Mouse (Mus musculus) frontal cortex, adult 2 months (tissue): Measurements from ENCODE around the gene Trpm5. TPM values are rescaled to one million over a fixed set of nuclear protein-coding genes. Genes with fewer than 3 reads are reported as not detected.

Source experiments
- DNase-seq, 2 experiments: peaks; one replicate each; pipeline ENCODE4 v3.0.0; 2022; ENCODE audit warnings: low spot score in 1 of 2; ENCODE audit errors: extremely low spot score in 1 of 2
- polyA plus RNA-seq: library from polyadenylated mRNA; depleted of rRNA; stranded (reverse); fragments of >200 nt; gene quantifications from 2 replicates; pipeline ENCODE4 v1.2.3, GENCODE M21; 2012

Gene Trpm5
- polyA plus RNA-seq, 1 experiment, result 0.04 TPM

DNA sequence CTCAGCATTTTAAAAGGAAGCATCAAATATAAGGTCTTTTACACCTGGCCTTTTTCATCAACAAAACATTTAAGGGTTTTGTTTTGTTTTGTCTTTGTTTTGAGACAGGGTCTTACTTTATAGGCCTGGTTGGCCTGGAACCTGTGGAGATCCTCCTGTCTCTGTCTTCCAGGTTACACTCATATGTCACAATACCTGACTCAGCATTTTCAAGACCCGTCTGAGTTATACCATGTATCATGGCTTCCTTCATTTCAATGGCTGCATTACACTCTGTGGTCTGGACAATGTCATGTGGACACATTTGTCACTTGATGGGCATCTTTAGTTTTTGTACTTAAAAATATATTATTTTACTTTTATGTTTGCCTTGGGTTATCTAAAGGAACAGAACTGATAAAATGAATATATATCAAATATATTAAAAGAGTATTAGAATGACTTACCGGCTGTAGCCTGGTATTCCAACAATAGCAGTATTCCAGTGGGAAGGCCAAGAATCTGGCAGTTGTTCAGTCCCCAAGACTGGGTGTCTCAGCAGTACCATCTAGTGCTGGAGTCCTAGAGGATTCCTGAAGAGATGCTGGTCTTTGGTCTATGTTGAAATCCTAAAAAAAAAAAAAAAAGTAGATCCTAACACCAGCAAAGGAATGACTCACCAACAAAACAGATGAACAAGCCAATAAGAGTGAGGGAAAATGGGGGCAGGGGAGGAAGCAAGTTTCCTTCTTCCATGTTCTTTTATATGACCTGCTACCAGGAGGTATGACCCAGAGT, 50.2 kb downstream of the Trpm5 start:
- DNase-seq, result no peak

DNA sequence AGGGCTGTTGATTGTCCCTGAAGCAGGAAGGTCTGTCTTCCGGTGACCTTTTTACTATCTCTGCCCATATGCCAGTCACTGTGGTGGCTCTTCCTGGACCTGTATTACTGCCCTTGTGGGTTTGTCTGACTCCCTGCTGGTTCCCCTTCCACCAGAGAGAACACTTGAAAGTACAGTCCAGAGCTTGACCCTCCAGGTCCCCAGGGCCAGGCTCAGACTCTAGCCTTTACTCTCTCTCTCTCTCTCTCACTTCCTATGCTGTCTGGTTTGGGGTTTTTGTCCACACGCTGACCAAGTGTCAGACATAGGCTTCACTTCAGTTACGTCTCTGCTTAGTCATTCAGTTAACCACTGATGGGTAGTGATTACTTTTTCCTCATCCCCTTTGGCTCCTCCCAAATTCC, 51.5 kb downstream of the Trpm5 start:
- no peak for DNase-seq

- DNase-seq, result no peak
Observed at GRCm38 (mm10) chr7:143042089-143042488, 52.4 kb downstream of the Trpm5 start.

DNA sequence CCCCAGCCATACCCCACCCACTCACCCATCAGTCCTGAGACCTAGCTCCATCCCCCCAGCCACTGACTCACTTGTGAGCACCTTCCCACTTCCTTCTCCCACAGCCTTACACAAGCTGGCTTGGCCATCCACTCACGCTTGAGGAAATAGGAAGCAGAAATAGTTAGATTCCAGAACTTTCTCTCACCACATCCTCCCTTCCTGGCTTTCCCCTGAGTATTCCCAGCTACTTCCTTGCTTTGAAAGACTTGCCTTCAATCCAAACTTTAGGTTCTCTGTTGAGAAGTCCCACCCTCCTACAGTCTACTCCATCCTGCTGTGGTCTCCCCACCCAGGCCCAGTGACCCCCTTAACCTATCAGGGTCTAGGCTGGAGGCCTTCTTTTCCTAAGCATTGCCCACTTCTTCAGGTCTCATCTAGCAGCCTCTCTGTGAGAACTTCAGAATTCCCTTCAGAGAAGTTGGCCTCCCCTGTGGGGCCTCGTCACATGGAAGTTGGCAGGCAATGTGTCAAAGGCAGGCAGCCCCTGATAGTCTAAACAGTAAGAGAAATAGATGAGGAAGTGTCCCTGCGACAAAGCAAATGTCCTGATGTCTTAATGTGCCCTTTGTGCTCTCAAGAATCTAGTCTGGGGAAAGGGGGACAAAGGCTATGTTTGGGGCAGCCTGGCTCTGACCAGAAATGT, 53.2 kb downstream of the Trpm5 start:
- DNase-seq, result no peak

DNA sequence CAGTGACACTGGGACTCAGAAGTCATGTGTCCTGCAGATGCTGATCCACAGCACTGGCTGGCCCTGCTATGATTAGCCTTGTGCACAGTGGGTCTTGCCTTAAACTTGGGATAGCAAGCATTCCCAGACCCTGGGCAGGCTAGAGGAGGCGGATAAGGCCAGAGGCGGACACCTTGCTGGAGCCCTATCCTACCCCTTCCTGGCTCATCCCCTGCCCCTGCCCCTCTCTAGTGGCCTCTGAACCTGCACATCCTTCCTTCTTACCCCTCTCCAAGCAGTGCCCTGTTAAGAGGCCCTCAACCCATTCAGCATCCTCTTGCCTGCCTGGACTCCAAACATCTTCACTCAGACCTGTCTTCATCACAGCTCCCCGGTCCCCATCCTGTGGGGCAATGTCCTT, 53.9 kb downstream of the Trpm5 start:
- DNase-seq, result no peak

- DNase-seq, result no peak
Observed at GRCm38 (mm10) chr7:143038174-143038931, 56.1 kb downstream of the Trpm5 start.

GRCm38 (mm10) chr7:143037306-143037705, 57.1 kb downstream of the Trpm5 start:
- no peak for DNase-seq

DNA sequence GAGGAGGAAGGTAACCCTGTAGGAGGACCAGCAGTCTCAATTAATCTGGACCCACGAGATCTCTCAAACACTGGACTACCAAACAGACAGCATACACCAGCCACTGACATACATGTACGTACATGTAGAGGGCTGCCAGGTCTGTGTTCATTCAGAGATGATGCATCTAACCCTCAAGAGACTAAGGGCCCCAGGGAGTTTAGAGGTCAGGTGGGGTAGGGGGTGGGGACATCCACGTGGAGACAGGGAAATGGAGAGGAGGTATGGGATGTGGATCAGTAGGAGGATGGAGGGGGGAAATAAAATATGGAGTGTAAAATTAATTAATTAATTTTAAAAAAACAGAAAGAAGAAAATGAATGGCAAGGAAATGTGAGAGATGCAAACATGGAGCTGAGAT, 57.7 kb downstream of the Trpm5 start:
- DNase-seq, result no peak

GRCm38 (mm10) chr7:143034519-143035450, 59.7 kb downstream of the Trpm5 start:
- DNase-seq, result no peak

DNA sequence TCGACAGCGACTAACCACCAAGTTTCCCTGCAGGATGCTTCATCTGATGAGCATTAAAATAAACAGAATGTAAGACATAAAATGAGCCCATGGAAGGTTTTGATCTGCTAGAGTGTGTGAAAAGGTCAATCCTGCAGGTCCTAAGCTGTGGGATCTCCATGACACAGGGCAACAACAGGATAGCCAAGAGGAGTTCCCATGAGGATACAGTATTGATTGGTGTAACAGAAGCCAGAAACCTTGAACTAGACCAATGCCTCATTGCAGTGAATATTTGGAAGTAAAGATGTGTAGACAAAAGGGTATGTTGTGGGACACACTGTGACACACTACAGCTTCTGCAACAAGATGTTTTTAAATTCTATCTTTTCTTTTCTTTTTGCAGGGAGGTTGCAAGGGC, 60.3 kb downstream of the Trpm5 start:
- no peak for DNase-seq

DNA sequence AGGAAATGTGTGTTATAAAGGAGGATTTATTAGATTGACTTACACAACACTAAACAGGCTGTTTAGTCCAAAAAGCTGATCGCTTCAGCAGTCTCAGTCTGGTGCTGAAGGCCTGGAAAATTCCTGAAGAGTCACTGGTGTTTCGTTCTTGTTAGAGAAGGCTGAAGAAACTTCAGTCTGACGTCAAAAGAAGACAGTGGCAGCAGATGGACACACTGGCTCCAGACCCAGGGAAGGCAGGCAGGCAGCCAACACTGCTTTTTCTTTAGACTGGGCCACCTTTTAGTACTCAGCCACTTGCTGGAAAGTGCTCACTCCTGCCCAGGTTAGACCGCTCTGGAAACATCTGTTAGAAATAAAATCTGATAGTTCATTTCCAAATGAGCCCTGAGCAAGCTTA, 60.9 kb downstream of the Trpm5 start:
- DNase-seq, result no peak

DNA sequence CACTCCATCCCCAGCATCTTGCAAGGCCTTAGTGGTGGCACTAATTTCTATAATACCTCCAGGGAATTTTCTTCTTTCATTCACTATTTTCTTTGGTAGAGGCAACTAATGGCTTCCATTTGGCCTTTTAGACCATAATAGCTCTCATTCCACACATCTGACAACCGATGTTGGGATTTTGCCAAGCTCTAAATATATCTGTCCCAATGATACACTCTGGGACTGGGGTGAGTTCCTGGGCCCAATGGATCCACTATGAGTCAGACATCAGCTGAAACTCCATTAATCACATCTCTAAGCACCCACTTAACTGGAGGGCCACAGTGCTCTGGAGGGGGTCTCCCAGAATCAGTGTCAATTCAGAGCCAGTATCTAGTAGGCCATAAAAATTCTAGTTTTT, 62.6 kb downstream of the Trpm5 start:
- no peak for DNase-seq

DNA sequence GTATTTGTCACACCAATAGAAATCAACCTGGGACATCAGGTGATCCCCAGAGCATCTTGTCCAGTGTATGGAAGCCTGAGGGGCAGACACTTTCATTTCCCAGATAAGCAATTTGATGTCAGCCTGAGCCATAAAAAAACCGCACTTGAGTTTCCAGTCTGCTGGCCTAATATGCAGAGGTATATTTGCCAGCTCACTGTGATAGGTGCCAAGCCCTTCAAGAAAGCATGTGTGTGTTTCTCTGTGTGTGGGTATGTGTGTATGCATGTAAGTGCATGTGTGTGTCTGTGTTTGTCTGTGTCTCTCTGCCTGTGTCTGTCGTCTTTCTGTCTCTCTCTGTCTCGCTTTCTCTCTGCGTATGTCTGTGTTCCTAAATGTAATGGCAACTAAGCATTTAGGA, 67.2 kb downstream of the Trpm5 start:
- no peak for DNase-seq

DNA sequence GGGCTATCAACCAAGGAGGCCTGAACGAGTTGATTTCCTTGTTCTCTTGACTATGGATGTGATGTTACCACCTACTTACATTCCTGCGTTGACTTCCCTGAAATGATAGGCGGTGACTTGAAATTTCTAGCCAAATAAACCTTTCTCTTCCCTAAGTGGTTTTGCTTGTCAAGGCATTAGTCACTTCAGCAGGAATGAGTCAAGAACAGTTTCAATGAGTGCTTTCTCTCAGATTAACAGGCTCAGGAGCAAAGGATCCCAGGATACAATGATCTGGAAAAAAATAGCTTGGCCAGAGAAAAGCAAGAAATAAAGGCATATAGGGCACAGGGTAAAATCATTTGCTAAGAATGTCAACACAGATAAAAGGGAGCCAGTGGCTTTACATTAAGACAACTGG, 68.9 kb downstream of the Trpm5 start:
- no peak for DNase-seq

DNA sequence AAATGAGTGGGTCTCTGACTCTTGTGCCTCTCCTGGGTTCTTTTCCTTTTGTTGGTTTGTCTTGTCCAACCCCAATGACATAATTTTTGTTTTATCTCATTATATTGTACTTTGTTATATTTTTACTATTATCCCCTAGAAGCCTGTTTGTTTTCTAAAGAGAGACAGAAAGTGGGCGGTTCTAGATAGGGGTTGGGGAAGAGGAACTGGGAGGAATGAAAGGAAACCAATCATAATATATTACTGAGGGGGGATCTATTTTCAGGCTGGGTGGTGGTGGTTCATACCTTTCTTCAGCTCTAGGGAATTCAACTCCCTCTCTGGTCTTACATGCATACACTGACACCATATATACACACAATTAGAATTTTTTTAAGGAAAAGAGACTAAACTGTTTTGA, 70.1 kb downstream of the Trpm5 start:
- no peak for DNase-seq

DNA sequence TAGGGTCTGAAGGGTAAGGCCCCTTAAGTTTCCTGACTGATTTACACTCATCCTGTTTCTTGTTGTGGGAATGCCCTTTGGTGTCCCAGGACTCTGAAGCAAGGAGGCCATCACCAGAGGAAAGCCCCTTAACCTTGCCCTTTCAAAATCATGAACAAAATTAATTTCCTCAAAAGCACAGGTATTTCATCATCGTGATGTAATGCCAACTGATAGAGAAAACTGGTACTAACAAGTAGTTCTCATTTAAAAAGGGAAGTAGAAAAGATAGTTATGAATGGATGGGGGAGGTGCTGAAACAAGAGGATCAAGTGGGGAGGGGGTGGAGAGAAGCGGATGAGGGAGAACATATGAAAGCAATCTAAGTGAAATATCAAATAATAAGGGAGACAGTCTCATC, 70.9 kb downstream of the Trpm5 start:
- DNase-seq, result no peak

DNA sequence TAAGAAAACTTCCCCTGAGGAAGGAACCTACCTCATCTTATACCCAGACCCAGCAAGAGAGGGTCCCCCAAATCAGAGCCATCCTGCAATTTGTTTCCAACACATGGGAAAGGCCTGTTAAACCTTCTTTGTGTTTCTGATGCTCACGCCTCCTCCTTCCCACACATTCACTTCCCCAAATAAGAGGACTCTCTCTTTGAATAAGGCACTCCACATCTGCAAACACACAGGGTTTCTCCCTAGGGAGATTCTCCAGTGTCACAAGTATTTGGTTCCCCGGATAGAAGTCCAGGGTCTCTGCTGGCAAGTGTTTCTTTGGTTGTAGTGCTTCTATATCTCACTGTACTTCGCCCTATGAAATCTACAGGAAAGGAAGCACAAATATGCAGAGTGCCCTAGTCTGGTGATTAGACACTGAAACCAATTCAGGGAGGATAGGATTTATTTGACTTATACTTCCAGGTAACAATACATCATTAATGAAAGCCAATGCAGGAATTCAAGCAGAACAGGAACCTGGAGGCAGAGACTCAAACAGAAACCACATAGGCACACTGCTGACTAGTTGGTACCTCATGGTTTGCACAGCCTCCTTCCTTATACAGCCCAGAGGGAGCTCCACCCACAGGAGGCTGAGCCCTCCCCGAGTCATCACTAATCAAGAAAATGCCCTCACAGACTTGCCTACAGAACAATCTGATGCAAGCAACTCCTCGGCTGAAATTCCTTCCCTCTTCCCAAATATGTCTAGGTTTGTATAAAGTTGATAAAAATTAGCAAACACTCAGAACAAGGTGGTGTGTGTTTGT, 72.9 kb downstream of the Trpm5 start:
- no peak for DNase-seq

- DNase-seq, result no peak
Observed at GRCm38 (mm10) chr7:143020764-143021163, 73.7 kb downstream of the Trpm5 start.

- DNase-seq, result no peak
Observed at GRCm38 (mm10) chr7:143020040-143020439, 74.4 kb downstream of the Trpm5 start.
